16 mouse cellular contexts compared by ENCODE assay signal in the genomic region with DNA sequence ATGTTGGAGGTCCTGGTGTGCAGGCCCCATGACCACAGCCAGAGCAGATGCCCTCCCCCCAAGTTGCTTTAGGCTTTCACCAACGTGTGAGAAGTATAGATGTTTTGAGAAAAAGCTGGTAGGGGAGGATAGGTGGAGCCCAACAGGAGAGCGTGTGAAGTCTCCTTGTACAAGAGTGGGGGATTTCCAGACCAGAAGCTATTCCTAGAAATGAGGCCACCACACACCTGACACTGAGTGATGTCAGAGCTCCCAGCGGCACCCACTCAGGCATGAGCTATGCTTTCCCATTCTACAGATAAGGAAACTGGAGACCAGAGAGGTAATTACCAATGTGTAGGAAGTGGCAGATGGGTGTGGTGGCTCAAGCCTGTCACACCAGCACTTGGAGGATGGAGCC. TPM values are rescaled to one million over a fixed set of nuclear protein-coding genes. Genes with fewer than 3 reads are reported as not detected.
DNase-seq lines count a peak whose midpoint lies in the region; ATAC-seq and TF ChIP-seq lines count a peak whose summit lies in the region.
"Had no signal": no experiment of that assay in that cellular context is flagged by ENCODE, and none has a peak within 500 bp of the region (broad histone marks: within the 10 kb centered on the region; RNA-seq: fewer than 3 reads in every experiment).

No protein-coding gene starts in this region.

- no peak for TF ChIP-seq CTCF in lung, postnatal 0 days (IDR thresholded peaks at IDR 0.05)
- no peak for TF ChIP-seq CTCF in MEL (IDR thresholded peaks at IDR 0.05 in 2 of 3, conservative IDR thresholded peaks at IDR 0.05 in 1 of 3; ENCODE audit: control insufficient read depth in 1 of 3, insufficient read depth in 1 of 3, low read depth in 2 of 3, low read length in 3 of 3, poor library complexity in 1 of 3, severe bottlenecking in 1 of 3)

- 68% methylated on average over 3 of the region's 3 CpGs for WGBS in lung, embryonic 15.5 days
- 58% methylated on average over 3 of the region's 3 CpGs for WGBS in lung, postnatal 0 days
- 45% methylated on average over 3 of the region's 3 CpGs for WGBS in liver, embryonic 11.5 days

- no peak for DNase-seq in lung, postnatal 0 days (ENCODE audit: low spot score)
- DNase-seq in MEL (ENCODE audit: low read depth, low spot score): no peak
- no peak for DNase-seq in liver, embryonic 11.5 days (ENCODE audit: low spot score)
- peak; percentile 74 for DNase-seq in splenic B cell, adult 2 months (ENCODE audit: low read depth, low spot score)
- no peak for DNase-seq in testis, postnatal 10 days (ENCODE audit: low spot score)
- DNase-seq in heart, adult 9 months (ENCODE audit: low spot score in 2 of 2): no peak
- DNase-seq in kidney, postnatal 36 days: no peak
- DNase-seq: cerebellum, adult 9-10 months; kidney, postnatal 4 days; lung, adult 18-20 months; right cerebral cortex, postnatal 4 days had no signal

- no peak for TF ChIP-seq POLR2A in MEL (IDR thresholded peaks at IDR 0.05; ENCODE audit: control insufficient read depth in 1 of 2, insufficient read depth in 1 of 2, low read depth in 1 of 2, low read length in 2 of 2, poor library complexity in 1 of 2)

- H3K4me2 ChIP-seq in lung, embryonic 15.5 days: no peak overlapping the region
- no peak overlapping the region for H3K4me2 ChIP-seq in lung, postnatal 0 days (replicated peaks; ENCODE audit: low read depth, low read length)
- 0 out of 2 replicates have a peak overlapping the region, but pooled peaks have one; percentile 3 for H3K4me2 ChIP-seq in liver, embryonic 11.5 days

- no peaks in the 10 kb centered on the region for H3K79me2 ChIP-seq in MEL (ENCODE audit: control insufficient read depth, insufficient read depth, low read length, poor library complexity)

- TF ChIP-seq RAD21 in MEL (IDR thresholded peaks at IDR 0.05; ENCODE audit: low read depth, low read length): no peak

- no peak overlapping the region for H3K27ac ChIP-seq in lung, embryonic 15.5 days
- no peak overlapping the region for H3K27ac ChIP-seq in lung, postnatal 0 days (ENCODE audit: low read length)
- H3K27ac ChIP-seq in MEL (ENCODE audit: control insufficient read depth, low read depth, low read length): no peak overlapping the region
- H3K27ac ChIP-seq in liver, embryonic 11.5 days (ENCODE audit: low read depth, low read length): peak overlapping the region; percentile 91
- H3K27ac ChIP-seq: embryonic facial prominence, embryonic 10.5 days; midbrain, embryonic 10.5 days had no signal

- no peaks in the 10 kb centered on the region for H3K4me1 ChIP-seq in lung, embryonic 15.5 days
- H3K4me1 ChIP-seq in lung, postnatal 0 days (ENCODE audit: insufficient read depth, low read depth, low read length): no peaks in the 10 kb centered on the region
- peaks cover 10 to 29% of the 10 kb centered on the region in 2 experiments for H3K4me1 ChIP-seq in MEL (ENCODE audit: control insufficient read depth in 1 of 2, insufficient read depth in 2 of 2, low read length in 2 of 2)
- peaks cover 36% of the 10 kb centered on the region for H3K4me1 ChIP-seq in liver, embryonic 11.5 days (replicated peaks; ENCODE audit: control insufficient read depth, insufficient read depth, low read length)
- H3K4me1 ChIP-seq: embryonic facial prominence, embryonic 10.5 days; midbrain, embryonic 10.5 days had no signal

- no peaks in the 10 kb centered on the region for H3K27me3 ChIP-seq in lung, embryonic 15.5 days
- H3K27me3 ChIP-seq in lung, postnatal 0 days (replicated peaks; ENCODE audit: insufficient read depth, low read length): no peaks in the 10 kb centered on the region
- no peaks in the 10 kb centered on the region for H3K27me3 ChIP-seq in MEL (ENCODE audit: control insufficient read depth in 1 of 2, insufficient read depth in 2 of 2, low read length in 2 of 2)
- H3K27me3 ChIP-seq in liver, embryonic 11.5 days (replicated peaks; ENCODE audit: control insufficient read depth, insufficient read depth, low read length): no peaks in the 10 kb centered on the region
- H3K27me3 ChIP-seq in splenic B cell, adult 2 months (ENCODE audit: control insufficient read depth, insufficient read depth, low read length, poor library complexity, severe bottlenecking): no peaks in the 10 kb centered on the region

- ATAC-seq in lung, embryonic 15.5 days (ENCODE audit: borderline replicate concordance, extremely low read depth, low FRiP score, low TSS enrichment): 0 out of 2 replicates have a peak, but pooled peaks have one; percentile 9
- no peak for ATAC-seq in lung, postnatal 0 days
- peak; percentile 70 for ATAC-seq in liver, embryonic 11.5 days (replicated peaks; ENCODE audit: low FRiP score)
- ATAC-seq: forebrain, embryonic 14.5 days; hindbrain, embryonic 16.5 days had no signal

- no peak overlapping the region for H3K9ac ChIP-seq in lung, embryonic 15.5 days
- H3K9ac ChIP-seq in lung, postnatal 0 days (replicated peaks; ENCODE audit: low read depth): no peak overlapping the region
- no peak overlapping the region for H3K9ac ChIP-seq in MEL (ENCODE audit: control insufficient read depth, low read depth, low read length, poor library complexity, severe bottlenecking)
- H3K9ac ChIP-seq in liver, embryonic 11.5 days (ENCODE audit: low read depth, low read length): 0 out of 2 replicates have a peak overlapping the region, but pooled peaks have one; percentile 31

- H3K36me3 ChIP-seq in lung, embryonic 15.5 days: no peaks in the 10 kb centered on the region
- no peaks in the 10 kb centered on the region for H3K36me3 ChIP-seq in lung, postnatal 0 days (ENCODE audit: insufficient read depth, low read length)
- H3K36me3 ChIP-seq in MEL (ENCODE audit: control insufficient read depth in 1 of 2, insufficient read depth in 2 of 2, low read length in 2 of 2): peaks cover 0 to 24% of the 10 kb centered on the region in 2 experiments; a peak in 2 of 4 replicates
- no peaks in the 10 kb centered on the region for H3K36me3 ChIP-seq in liver, embryonic 11.5 days (ENCODE audit: control insufficient read depth, insufficient read depth, low read length)
- no peaks in the 10 kb centered on the region for H3K36me3 ChIP-seq in splenic B cell, adult 2 months (ENCODE audit: control insufficient read depth, insufficient read depth, low read length, poor library complexity, severe bottlenecking)
- H3K36me3 ChIP-seq: embryonic facial prominence, embryonic 10.5 days; midbrain, embryonic 10.5 days had no signal

- H3K9me3 ChIP-seq in lung, embryonic 15.5 days: no peaks in the 10 kb centered on the region
- no peaks in the 10 kb centered on the region for H3K9me3 ChIP-seq in lung, postnatal 0 days (ENCODE audit: low read length)
- H3K9me3 ChIP-seq in MEL (replicated peaks; ENCODE audit: insufficient read depth, low read length): no peaks in the 10 kb centered on the region
- no peaks in the 10 kb centered on the region for H3K9me3 ChIP-seq in liver, embryonic 11.5 days (ENCODE audit: control insufficient read depth, low read length)
- H3K9me3 ChIP-seq: embryonic facial prominence, embryonic 10.5 days; midbrain, embryonic 10.5 days had no signal

- no peak overlapping the region for H3K4me3 ChIP-seq in lung, embryonic 15.5 days
- no peak overlapping the region for H3K4me3 ChIP-seq in lung, postnatal 0 days (ENCODE audit: low read depth, low read length)
- H3K4me3 ChIP-seq in MEL (ENCODE audit: control insufficient read depth in 1 of 2, insufficient read depth in 1 of 2, low read depth in 2 of 2, low read length in 2 of 2): no peak overlapping the region
- H3K4me3 ChIP-seq in liver, embryonic 11.5 days (ENCODE audit: low read depth, low read length): no peak overlapping the region
- H3K4me3 ChIP-seq: embryonic facial prominence, embryonic 10.5 days; midbrain, embryonic 10.5 days had no signal

- TF ChIP-seq EP300 in lung, postnatal 0 days (IDR thresholded peaks at IDR 0.05): no peak
- peak in 1 of 2 experiments; percentile 19; a peak in 1 of 4 replicates for TF ChIP-seq EP300 in MEL (IDR thresholded peaks at IDR 0.05; ENCODE audit: low read depth in 1 of 2, low read length in 2 of 2)

TF ChIP-seq in MEL, 35 proteins besides CTCF, POLR2A, EP300 and RAD21 (continues in another document):
- TF ChIP-seq SMC3 (IDR thresholded peaks at IDR 0.05; ENCODE audit: low read depth, low read length) (no peak), ZC3H11A (IDR thresholded peaks at IDR 0.05; ENCODE audit: low read depth, low read length) (no peak), JUND (IDR thresholded peaks at IDR 0.05; ENCODE audit: low read depth, low read length) (no peak), BHLHE40 (IDR thresholded peaks at IDR 0.05; ENCODE audit: borderline replicate concordance, low read depth, low read length) (no peak), SIN3A (IDR thresholded peaks at IDR 0.05; ENCODE audit: low read length) (peak; percentile 13; the same call in 1 of the 2 replicates), ZNF384 (IDR thresholded peaks at IDR 0.05; ENCODE audit: low read depth, low read length) (no peak), ELF1 (IDR thresholded peaks at IDR 0.05; ENCODE audit: low read depth, low read length) (no peak), USF1 (IDR thresholded peaks at IDR 0.05; ENCODE audit: low read depth, low read length) (no peak), GATA1 (IDR thresholded peaks at IDR 0.05; ENCODE audit: low read depth, low read length) (no peak), RCOR1 (IDR thresholded peaks at IDR 0.05; ENCODE audit: low read depth, low read length) (no peak), POLR2AphosphoS5 (IDR thresholded peaks at IDR 0.05; ENCODE audit: borderline replicate concordance, low read depth, low read length) (no peak), MEF2A (IDR thresholded peaks at IDR 0.05; ENCODE audit: extremely low read depth, insufficient replicate concordance, low read depth, low read length, poor library complexity, severe bottlenecking) (no peak), USF2 (IDR thresholded peaks at IDR 0.05; ENCODE audit: borderline replicate concordance in 1 of 2, insufficient read depth in 1 of 2, low read depth in 1 of 2, low read length in 2 of 2) (no peak), E2F4 (IDR thresholded peaks at IDR 0.05; ENCODE audit: borderline replicate concordance, low read depth, low read length) (no peak), UBTF (IDR thresholded peaks at IDR 0.05; ENCODE audit: borderline replicate concordance, insufficient read depth, low read depth, low read length) (no peak), POLR2AphosphoS2 (IDR thresholded peaks at IDR 0.05; ENCODE audit: low read length) (no peak), CHD2 (IDR thresholded peaks at IDR 0.05; ENCODE audit: low read length) (no peak), MAZ (IDR thresholded peaks at IDR 0.05; ENCODE audit: low read depth, low read length) (no peak)

RNA-seq across cellular contexts. Expression of a gene that starts 56.2 kb away (rescaled TPM):
- 19.0 and 19.5 TPM in 2 replicates for polyA plus RNA-seq in lung, embryonic 15.5 days (2015; fragmentation: Nextera tagmentation; extraction: Ambion mirVana)
- 10.3 and 11.6 TPM in 2 replicates for polyA plus RNA-seq in lung, postnatal 0 days (2015; fragmentation: Nextera tagmentation; extraction: Ambion mirVana)
- 73.9 and 88.3 TPM in 2 replicates for total RNA-seq in MEL (2012; rRNA removed)
- 1,000 to 10,000 TPM in 1 of 2 experiments, 100 to 1,000 TPM in 1; 201 to 2,325 TPM for polyA plus RNA-seq in MEL (2012; ENCODE audit: insufficient read depth in 1 of 2, insufficient read length in 2 of 2, low read depth in 1 of 2, low replicate concordance in 2 of 2, missing spikeins in 1 of 2)
- 37.2 and 43.0 TPM in 2 replicates for polyA plus RNA-seq in liver, embryonic 11.5 days (2014; fragmentation: Nextera tagmentation; extraction: Ambion mirVana)
